Mouse (Mus musculus) spleen, adult 2 months (tissue): ENCODE measurements at regions not wholly inside any gene's neighbourhood (a gene's known extent, or its start where the extent isn't known, plus 50 kb on each side); places are given as distances from the start of the nearest gene placed in this dataset.

Experiments
- CTCF ChIP-seq: fragments of 200-500 bp; IDR thresholded peaks from 2 replicates; pipeline ENCODE4 v1.5.1; 2011; ENCODE audit warnings: mild to moderate bottlenecking, inconsistent platforms; ENCODE audit not compliant: insufficient read depth, insufficient read length, insufficient replicate concordance; ENCODE audit errors: extremely low read depth
- POLR2A ChIP-seq: fragments of 200-500 bp; IDR thresholded peaks from 2 replicates; pipeline ENCODE4 v1.6.1; 2011; ENCODE audit warnings: low read depth, low read length, inconsistent platforms

DNA sequence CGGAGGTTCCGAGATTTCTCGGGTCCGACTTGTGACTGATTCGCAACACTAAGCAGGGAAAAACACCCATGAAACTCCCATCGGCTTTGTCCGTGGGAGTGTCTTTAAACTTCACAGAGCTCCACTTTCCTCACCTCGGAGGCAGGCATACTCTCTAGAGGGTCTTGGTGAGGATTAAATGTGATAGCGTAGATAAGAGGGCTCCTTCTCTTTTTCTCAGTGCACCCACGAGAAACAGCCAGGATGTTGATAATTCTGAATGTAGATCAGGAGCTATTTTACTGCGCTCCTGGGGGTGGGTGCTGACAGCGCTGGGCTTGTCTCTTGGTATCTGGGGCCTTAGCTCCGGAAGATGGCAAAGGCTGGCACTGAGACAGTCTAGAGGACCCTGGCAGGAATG lies 160.9 kb downstream of the Phlda1 start:
- TF ChIP-seq CTCF (no peak), POLR2A (no peak)
